In genomic region chr5:105547115-105547514, GRCm38 (mm10) we compare ENCODE assay signal across 27 mouse cellular contexts.
"Had no signal": no experiment of that assay in that cellular context is flagged by ENCODE, and none has a peak within 500 bp of the region (broad histone marks: within the 10 kb centered on the region; RNA-seq: fewer than 3 reads in every experiment).

No protein-coding gene starts in this region.

- H3K9me3 ChIP-seq: heart, embryonic 10.5 days; heart, embryonic 12.5 days; hindbrain, embryonic 10.5 days; hindbrain, embryonic 12.5 days; intestine, embryonic 15.5 days; limb, embryonic 10.5 days; limb, embryonic 12.5 days; liver, embryonic 13.5 days; liver, embryonic 15.5 days had no signal

- ATAC-seq: hindbrain, embryonic 16.5 days; inflammation-experienced regulatory T-cells, adult 6 months; intestine, embryonic 15.5 days; intestine, postnatal 0 days had no signal

- H3K27me3 ChIP-seq: heart, embryonic 12.5 days; hindbrain, embryonic 12.5 days; intestine, embryonic 15.5 days; limb, embryonic 12.5 days; liver, embryonic 13.5 days; liver, embryonic 15.5 days had no signal

- H3K36me3 ChIP-seq: hindbrain, embryonic 12.5 days; intestine, embryonic 15.5 days had no signal

- DNase-seq: gastrocnemius, adult 2 months; gastrocnemius, postnatal 10 days; gastrocnemius, postnatal 25 days; heart, adult 18-20 months; heart, postnatal 10 days; heart, postnatal 4 days; kidney, adult 18-20 months; kidney, adult 8-10 months; kidney, postnatal 25 days; kidney, postnatal 4 days; liver; liver, embryonic 13.5 days had no signal

- H3K4me1 ChIP-seq: heart, embryonic 10.5 days; hindbrain, embryonic 10.5 days; hindbrain, embryonic 12.5 days; intestine, embryonic 15.5 days; limb, embryonic 10.5 days; limb, embryonic 12.5 days had no signal

- H3K4me2 ChIP-seq: heart, embryonic 12.5 days; hindbrain, embryonic 12.5 days; hindbrain, embryonic 14.5 days; intestine, embryonic 15.5 days; limb, embryonic 12.5 days; liver, embryonic 11.5 days; liver, embryonic 13.5 days; liver, embryonic 15.5 days had no signal

- H3K27ac ChIP-seq: gastrocnemius, adult 2 months; heart, embryonic 10.5 days; hindbrain, embryonic 10.5 days; hindbrain, embryonic 12.5 days; hindbrain, embryonic 14.5 days; intestine, embryonic 15.5 days; kidney, postnatal 0 days; layer of hippocampus, adult 2 months; limb, embryonic 10.5 days; limb, embryonic 12.5 days; liver, embryonic 13.5 days; liver, embryonic 15.5 days had no signal

- H3K9ac ChIP-seq: heart, embryonic 12.5 days; hindbrain, embryonic 12.5 days; hindbrain, embryonic 14.5 days; intestine, embryonic 15.5 days; limb, embryonic 12.5 days; liver, embryonic 13.5 days; liver, embryonic 15.5 days had no signal

- H3K4me3 ChIP-seq: gastrocnemius, adult 2 months; heart, embryonic 10.5 days; heart, embryonic 12.5 days; hindbrain, embryonic 10.5 days; hindbrain, embryonic 12.5 days; intestine, embryonic 15.5 days; layer of hippocampus, adult 2 months; limb, embryonic 10.5 days; limb, embryonic 12.5 days; liver, embryonic 13.5 days; liver, embryonic 15.5 days had no signal
